Mouse (Mus musculus) skeletal muscle tissue, adult 2 months (tissue): Measurements from ENCODE around the gene Bst2.

Experiments
- DNase-seq: peaks from one replicate; pipeline ENCODE4 v3.0.0-alpha.2; 2012; ENCODE audit warnings: low read depth, low spot score

Bst2 gene

GRCm38 (mm10) chr8:71519037-71519825 is 18.0 kb downstream of the Bst2 start:
- DNase-seq: peak; percentile 54

- no peak for DNase-seq
Observed at GRCm38 (mm10) chr8:71516786-71517185, 20.5 kb downstream of the Bst2 start.

- no peak for DNase-seq
Observed at GRCm38 (mm10) chr8:71515043-71515442, 22.2 kb downstream of the Bst2 start.

GRCm38 (mm10) chr8:71513018-71513754 is 24.1 kb downstream of the Bst2 start:
- no peak for DNase-seq

GRCm38 (mm10) chr8:71511644-71512043 is 25.6 kb downstream of the Bst2 start, which contains the start of gene Plvap:
Plvap (minus strand) TSS chr8:71511752.
- no peak for DNase-seq

- DNase-seq: no peak
Observed at GRCm38 (mm10) chr8:71509316-71509715, 27.9 kb downstream of the Bst2 start.

GRCm38 (mm10) chr8:71507589-71508104 is 29.6 kb downstream of the Bst2 start:
- DNase-seq: peak; percentile 87

- no peak for DNase-seq
Observed at GRCm38 (mm10) chr8:71505979-71506378, 31.3 kb downstream of the Bst2 start.

- DNase-seq: no peak
Observed at GRCm38 (mm10) chr8:71505326-71505725, 31.9 kb downstream of the Bst2 start.

- DNase-seq: no peak
Observed at GRCm38 (mm10) chr8:71504349-71504748, 32.9 kb downstream of the Bst2 start.

- DNase-seq: no peak
Observed at GRCm38 (mm10) chr8:71498816-71499690, 38.2 kb downstream of the Bst2 start.

- no peak for DNase-seq
Observed at GRCm38 (mm10) chr8:71497881-71498501, 39.3 kb downstream of the Bst2 start.

GRCm38 (mm10) chr8:71497077-71497645 is 40.1 kb downstream of the Bst2 start:
- DNase-seq: no peak

GRCm38 (mm10) chr8:71496481-71496880 is 40.8 kb downstream of the Bst2 start:
- DNase-seq: peak; percentile 82

GRCm38 (mm10) chr8:71495811-71496210 is 41.4 kb downstream of the Bst2 start:
- DNase-seq: no peak

GRCm38 (mm10) chr8:71495039-71495438 is 42.2 kb downstream of the Bst2 start:
- peak; percentile 77 for DNase-seq

GRCm38 (mm10) chr8:71488454-71488853 is 48.8 kb downstream of the Bst2 start:
- peak; percentile 94 for DNase-seq

- peak; percentile 70 for DNase-seq
Observed at GRCm38 (mm10) chr8:71487691-71488445, 49.4 kb downstream of the Bst2 start, which contains the start of gene Gtpbp3. Gtpbp3 (plus strand) TSS chr8:71488103.

GRCm38 (mm10) chr8:71486136-71486529 is 51.1 kb downstream of the Bst2 start:
- no peak for DNase-seq
